Mouse (Mus musculus) forebrain, embryonic 11.5 days (tissue): ENCODE data around the gene Scn1b. TPM values are rescaled to one million over a fixed set of nuclear protein-coding genes. Genes with fewer than 3 reads are reported as not detected.

ENCODE experiments used
- ATAC-seq: fragments of 200-750 bp; cut with Nextera tagmentation; replicated peaks from 2 replicates; pipeline ENCODE4 v1.8.0; 2017; ENCODE audit warnings: moderate TSS enrichment; ENCODE audit not compliant: low FRiP score
- DNase-seq: peaks from one replicate; pipeline ENCODE4 v3.0.0-alpha.2; 2017; ENCODE audit warnings: low spot score
- H3K27ac ChIP-seq: fragments of 300-500 bp; sonication (generic); 2 replicates; pipeline ENCODE4 v1.5.1; 2014; ENCODE audit warnings: low read depth, low read length
- H3K27me3 ChIP-seq: fragments of 300-500 bp; sonication (generic); 2 replicates; pipeline ENCODE4 v1.6.1; 2014; ENCODE audit warnings: mild to moderate bottlenecking, low read length, mixed read lengths; ENCODE audit not compliant: control insufficient read depth, insufficient read depth
- H3K36me3 ChIP-seq: fragments of 300-500 bp; sonication (generic); 2 replicates; pipeline ENCODE4 v1.6.1; 2014; ENCODE audit warnings: mild to moderate bottlenecking, low read length, moderate library complexity, mixed read lengths; ENCODE audit not compliant: control insufficient read depth, insufficient read depth
- H3K4me1 ChIP-seq: fragments of 300-500 bp; sonication (generic); replicated peaks from 2 replicates; pipeline ENCODE4 v1.6.1; 2014; ENCODE audit warnings: low read length, mixed read lengths; ENCODE audit not compliant: control insufficient read depth, insufficient read depth
- H3K4me2 ChIP-seq: fragments of 300-500 bp; sonication (generic); 2 replicates; pipeline ENCODE4 v1.6.1; 2014; ENCODE audit warnings: low read depth, mild to moderate bottlenecking, low read length, moderate library complexity, mixed read lengths; ENCODE audit not compliant: severe bottlenecking
- H3K4me3 ChIP-seq: fragments of 300-500 bp; sonication (generic); 2 replicates; pipeline ENCODE4 v1.5.1; 2014; ENCODE audit warnings: low read depth, low read length
- H3K9ac ChIP-seq: fragments of 300-500 bp; sonication (generic); 2 replicates; pipeline ENCODE4 v1.6.1; 2014; ENCODE audit warnings: low read length
- H3K9me3 ChIP-seq: fragments of 300-500 bp; sonication (generic); 2 replicates; pipeline ENCODE4 v1.6.1; 2016; ENCODE audit warnings: low read length, mixed read lengths; ENCODE audit not compliant: control insufficient read depth
- WGBS: fragments of 180-500 bp; shearing (Covaris S2); extraction: QIAGEN DNeasy Blood & Tissue Kit; methylation state at CpG from one replicate; pipeline ENCODE4 v1.1.7; 2014; 5-methylcytosine and 5-hydroxymethylcytosine counted together
- polyA plus RNA-seq: library from polyadenylated mRNA; unstranded; fragments of >200 nt; fragmentation: Nextera tagmentation; extraction: Ambion mirVana; gene quantifications from 2 replicates; pipeline ENCODE4 v1.2.1, GENCODE M21; 2014

The Scn1b gene
- polyA plus RNA-seq, 1 experiment from 2014 or later, result 0.84 TPM

- 82% methylated on average over 11 of the region's 11 CpGs for WGBS
- H3K9me3 ChIP-seq, result no peaks in the 10 kb centered on the region
- no peak overlapping the region for H3K27ac ChIP-seq
- H3K27me3 ChIP-seq, result no peaks in the 10 kb centered on the region
- no peaks in the 10 kb centered on the region for H3K36me3 ChIP-seq
- ATAC-seq, result no peak
- no peak overlapping the region for H3K4me3 ChIP-seq
- no peak overlapping the region for H3K9ac ChIP-seq
- no peaks in the 10 kb centered on the region for H3K4me1 ChIP-seq
- no peak for DNase-seq
- H3K4me2 ChIP-seq, result no peak overlapping the region
Observed at GRCm38 (mm10) chr7:31162324-31162723, 35.5 kb upstream of the Scn1b start.

- no peaks in the 10 kb centered on the region for H3K27me3 ChIP-seq
- no peak overlapping the region for H3K4me3 ChIP-seq
- H3K9me3 ChIP-seq, result no peaks in the 10 kb centered on the region
- H3K27ac ChIP-seq, result no peak overlapping the region
- H3K4me1 ChIP-seq, result no peaks in the 10 kb centered on the region
- no peak overlapping the region for H3K4me2 ChIP-seq
- DNase-seq (no peak), ATAC-seq (no peak)
- WGBS, result 59% methylated on average over 3 of the region's 3 CpGs
- H3K9ac ChIP-seq, result no peak overlapping the region
- no peaks in the 10 kb centered on the region for H3K36me3 ChIP-seq
Observed at GRCm38 (mm10) chr7:31161831-31162230, 35.0 kb upstream of the Scn1b start.

GRCm38 (mm10) chr7:31161246-31161645, 34.4 kb upstream of the Scn1b start:
- no peaks in the 10 kb centered on the region for H3K9me3 ChIP-seq
- H3K9ac ChIP-seq, result no peak overlapping the region
- H3K27me3 ChIP-seq, result no peaks in the 10 kb centered on the region
- H3K27ac ChIP-seq, result no peak overlapping the region
- DNase-seq, result no peak
- no peaks in the 10 kb centered on the region for H3K36me3 ChIP-seq
- H3K4me1 ChIP-seq, result no peaks in the 10 kb centered on the region
- no peak overlapping the region for H3K4me2 ChIP-seq
- ATAC-seq, result no peak
- H3K4me3 ChIP-seq, result no peak overlapping the region
- 85% methylated on average over 3 of the region's 3 CpGs for WGBS

- DNase-seq (no peak), ATAC-seq (no peak)
- Histone ChIP-seq H3K9ac (no peak overlapping the region), H3K27ac (no peak overlapping the region), H3K4me1 (no peaks in the 10 kb centered on the region), H3K4me3 (no peak overlapping the region), H3K9me3 (no peaks in the 10 kb centered on the region), H3K36me3 (no peaks in the 10 kb centered on the region), H3K4me2 (no peak overlapping the region), H3K27me3 (no peaks in the 10 kb centered on the region)
- WGBS, result 89% methylated on average over 5 of the region's 5 CpGs
Observed at GRCm38 (mm10) chr7:31160763-31161162, 34.0 kb upstream of the Scn1b start.

- no peak overlapping the region for H3K4me3 ChIP-seq
- no peaks in the 10 kb centered on the region for H3K36me3 ChIP-seq
- no peak for ATAC-seq
- no peak for DNase-seq
- 55% methylated on average over 16 of the region's 19 CpGs for WGBS
- H3K4me2 ChIP-seq, result no peak overlapping the region
- no peaks in the 10 kb centered on the region for H3K27me3 ChIP-seq
- H3K4me1 ChIP-seq, result peaks cover 5% of the 10 kb centered on the region; the same call in 1 of the 2 replicates
- H3K9me3 ChIP-seq, result no peaks in the 10 kb centered on the region
- H3K9ac ChIP-seq, result no peak overlapping the region
- no peak overlapping the region for H3K27ac ChIP-seq
Observed at GRCm38 (mm10) chr7:31156034-31156928, 29.5 kb upstream of the Scn1b start.

- Histone ChIP-seq H3K4me3 (no peak within 1 kb of the TSS), H3K36me3 (no peaks in the 10 kb centered on the region), H3K4me2 (no peak within 1 kb of the TSS), H3K27ac (no peak within 1 kb of the TSS), H3K9me3 (no peaks in the 10 kb centered on the region), H3K4me1 (peaks cover 6% of the 10 kb centered on the region; the same call in 1 of the 2 replicates), H3K9ac (no peak within 1 kb of the TSS), H3K27me3 (no peaks in the 10 kb centered on the region)
- ATAC-seq (no peak), DNase-seq (no peak)
- 66% methylated on average over 5 of the region's 5 CpGs for WGBS
Observed at GRCm38 (mm10) chr7:31155296-31156033, 28.7 kb upstream of the Scn1b start, which contains the start of gene Gramd1a. TSS of gene Gramd1a (minus strand) at chr7:31155896.

GRCm38 (mm10) chr7:31153536-31154320, 26.9 kb upstream of the Scn1b start:
- no peak overlapping the region for H3K4me2 ChIP-seq
- H3K27me3 ChIP-seq, result no peaks in the 10 kb centered on the region
- H3K9me3 ChIP-seq, result no peaks in the 10 kb centered on the region
- peaks cover 8% of the 10 kb centered on the region; the same call in 1 of the 2 replicates for H3K4me1 ChIP-seq
- no peaks in the 10 kb centered on the region for H3K36me3 ChIP-seq
- DNase-seq (no peak), ATAC-seq (no peak)
- H3K27ac ChIP-seq, result no peak overlapping the region
- no peak overlapping the region for H3K4me3 ChIP-seq
- 91% methylated on average over 6 of the region's 6 CpGs for WGBS
- H3K9ac ChIP-seq, result no peak overlapping the region
